Mouse (Mus musculus): Measurements from ENCODE around the gene Rad23b.

GRCm38 (mm10) chr4:55328471-55328870, 21.4 kb upstream of the Rad23b start:
- TF ChIP-seq CTCF (conservative IDR thresholded peaks at IDR 0.05; ENCODE audit: low read length): no peak
- TF ChIP-seq POU5F1 (IDR thresholded peaks at IDR 0.05; ENCODE audit: borderline replicate concordance, low read length): no peak
